Mouse (Mus musculus) C2C12 (cell line): ENCODE results near the gene Kif26b.

Experiments used
- CTCF ChIP-seq: IDR thresholded peaks from one replicate; pipeline ENCODE4 v1.5.1; 2011; ENCODE audit not compliant: control insufficient read depth, insufficient read depth, insufficient read length
- MAX ChIP-seq: IDR thresholded peaks from one replicate; pipeline ENCODE4 v1.6.1; 2011; ENCODE audit warnings: mild to moderate bottlenecking, control low read depth
- MYOG ChIP-seq: IDR thresholded peaks from one replicate; pipeline ENCODE4 v1.6.1; 2011; ENCODE audit not compliant: control insufficient read depth, insufficient read length; ENCODE audit errors: extremely low read depth
- USF1 ChIP-seq: IDR thresholded peaks from one replicate; pipeline ENCODE4 v1.6.1; 2011; ENCODE audit warnings: low read depth, mild to moderate bottlenecking, control low read depth, moderate library complexity

GRCm38 (mm10) chr1:178513954-178514353 is 15.0 kb upstream of the Kif26b start:
- TF ChIP-seq USF1: no peak
- TF ChIP-seq CTCF: no peak
- no peak for TF ChIP-seq MAX
- no peak for TF ChIP-seq MYOG
